Mouse (Mus musculus) neutrophil, adult 5-6 weeks (primary cell): Measurements from ENCODE around the gene Otulin. TPM values are rescaled to one million over a fixed set of nuclear protein-coding genes. Genes with fewer than 3 reads are reported as not detected.

ENCODE experiments used
- ATAC-seq: fragments of 151-379, 151-347 bp; 2 replicates; pipeline ENCODE4 v1.8.0; 2017; ENCODE audit warnings: mild to moderate bottlenecking, moderate TSS enrichment; ENCODE audit not compliant: insufficient number of reproducible peaks, poor library complexity, low FRiP score, severe bottlenecking; ENCODE audit errors: extremely low read depth
- total RNA-seq: library from RNA; stranded (forward); fragments of 200-1000 nt; gene quantifications from 2 replicates; pipeline ENCODE4 v1.2.3, GENCODE M21; 2017

Gene Otulin
- total RNA-seq, 1 experiment from 2014 or later = 78.6 TPM

- no peak for ATAC-seq
These were observed 134.5 kb downstream of the Otulin start for GRCm38 (mm10) chr15:27495981-27496401.

GRCm38 (mm10) chr15:27493516-27493915 lies 137.0 kb downstream of the Otulin start:
- ATAC-seq = no peak

- no peak for ATAC-seq
These were observed 137.8 kb downstream of the Otulin start for GRCm38 (mm10) chr15:27492734-27493133.

Other genes starting within 250 kb of the Otulin start
- gene Ank, start 164.0 kb downstream of the Otulin start, total RNA-seq = 4.1 and 4.8 TPM in 2 replicates
- gene Otulinl, start 50.9 kb upstream of the Otulin start, total RNA-seq = 31.5 and 44.2 TPM in 2 replicates